Mouse (Mus musculus) activated CD4-positive, CD25-positive, alpha-beta regulatory T cell, adult 4 months (primary cell): Measurements from ENCODE around the gene Snrnp70. TPM values are rescaled to one million over a fixed set of nuclear protein-coding genes. Genes with fewer than 3 reads are reported as not detected.

Source experiments
- ATAC-seq: one replicate; pipeline ENCODE4 v1.8.0; 2017
- polyA plus RNA-seq, 2 experiments: library from polyadenylated mRNA; unstranded; fragments of 100-300 nt; shearing (Covaris generic); gene quantifications; one replicate each; pipeline ENCODE4 v1.2.1; 2017

Gene Snrnp70
- polyA plus RNA-seq = 100 to 1,000 TPM in 1 of 2 experiments, 10 to 100 TPM in 1; 68.1 to 108 TPM

GRCm38 (mm10) chr7:45395578-45396336, at the start of gene Snrnp70:
Gene Snrnp70 (minus strand): TSS chr7:45395742.
- ATAC-seq = peak; percentile 88

GRCm38 (mm10) chr7:45443526-45444420, 48.2 kb upstream of the Snrnp70 start:
- ATAC-seq = no peak

GRCm38 (mm10) chr7:45437521-45438276, 42.2 kb upstream of the Snrnp70 start, which contains the start of gene Ruvbl2:
Gene Ruvbl2 (minus strand): TSS chr7:45438096.
- ATAC-seq = no peak

- ATAC-seq = no peak
Observed at GRCm38 (mm10) chr7:45437046-45437445, 41.5 kb upstream of the Snrnp70 start.

GRCm38 (mm10) chr7:45436444-45436843, 40.9 kb upstream of the Snrnp70 start:
- ATAC-seq = no peak

GRCm38 (mm10) chr7:45435038-45435437, 39.5 kb upstream of the Snrnp70 start:
- no peak for ATAC-seq

- peak; percentile 95 for ATAC-seq
Observed at GRCm38 (mm10) chr7:45434203-45435015, 38.9 kb upstream of the Snrnp70 start, which contains the start of gene Gys1. Gene Gys1 (plus strand): TSS chr7:45434844.

- no peak for ATAC-seq
Observed at GRCm38 (mm10) chr7:45433835-45434202, 38.3 kb upstream of the Snrnp70 start.

- no peak for ATAC-seq
Observed at GRCm38 (mm10) chr7:45426556-45426955, 31.0 kb upstream of the Snrnp70 start.

- no peak for ATAC-seq
Observed at GRCm38 (mm10) chr7:45421194-45421593, 25.7 kb upstream of the Snrnp70 start.

GRCm38 (mm10) chr7:45420615-45420919, 25.0 kb upstream of the Snrnp70 start, which contains the start of gene Lhb:
Gene Lhb (plus strand): TSS chr7:45420820.
- ATAC-seq = no peak

- no peak for ATAC-seq
Observed at GRCm38 (mm10) chr7:45419859-45420614, 24.5 kb upstream of the Snrnp70 start.

GRCm38 (mm10) chr7:45417962-45418492, 22.5 kb upstream of the Snrnp70 start:
- no peak for ATAC-seq

GRCm38 (mm10) chr7:45415636-45416035, 20.1 kb upstream of the Snrnp70 start:
- peak; percentile 36 for ATAC-seq

GRCm38 (mm10) chr7:45414740-45415224, 19.2 kb upstream of the Snrnp70 start:
- ATAC-seq = no peak

GRCm38 (mm10) chr7:45413864-45414739, 18.6 kb upstream of the Snrnp70 start:
- no peak for ATAC-seq

- ATAC-seq = no peak
Observed at GRCm38 (mm10) chr7:45413113-45413863, 17.7 kb upstream of the Snrnp70 start, which contains the start of gene Ntf5. Gene Ntf5 (plus strand): TSS chr7:45413695.

- no peak for ATAC-seq
Observed at GRCm38 (mm10) chr7:45412421-45412820, 16.9 kb upstream of the Snrnp70 start.
